Mouse (Mus musculus) cerebellum, adult 2 months (tissue): Measurements from ENCODE around the gene Cdc14b.

Source experiments
- CTCF ChIP-seq: fragments of 200-500 bp; IDR thresholded peaks from 2 replicates; pipeline ENCODE4 v1.5.1; 2011; ENCODE audit warnings: low read depth, mild to moderate bottlenecking, control low read depth, low read length, moderate library complexity, borderline replicate concordance; ENCODE audit not compliant: insufficient read depth
- POLR2A ChIP-seq: fragments of 200-500 bp; IDR thresholded peaks from 2 replicates; pipeline ENCODE4 v1.6.1; 2011; ENCODE audit warnings: low read length, control low read depth, borderline replicate concordance; ENCODE audit not compliant: insufficient read depth

GRCm38 (mm10) chr13:64309842-64310241 is 34.8 kb upstream of the Cdc14b start:
- TF ChIP-seq POLR2A (no peak), CTCF (no peak)
